In genomic region chr15:6341427-6341826, GRCm38 (mm10) we compare ENCODE assay signal across 19 mouse cellular contexts. TPM values are rescaled to one million over a fixed set of nuclear protein-coding genes. Genes with fewer than 3 reads are reported as not detected.
DNase-seq lines count a peak whose midpoint lies in the region; ATAC-seq and TF ChIP-seq lines count a peak whose summit lies in the region.
"Had no signal": no experiment of that assay in that cellular context is flagged by ENCODE, and none has a peak within 500 bp of the region (broad histone marks: within the 10 kb centered on the region; RNA-seq: fewer than 3 reads in every experiment).

No protein-coding gene starts in this region.

- no peaks in the 10 kb centered on the region for H3K27me3 ChIP-seq in heart, embryonic 11.5 days (ENCODE audit: control insufficient read depth, insufficient read depth, low read length)
- H3K27me3 ChIP-seq in kidney, adult 2 months (replicated peaks; ENCODE audit: control insufficient read depth, insufficient read depth, low read length) = no peaks in the 10 kb centered on the region
- H3K27me3 ChIP-seq: forebrain, embryonic 12.5 days; liver, embryonic 13.5 days; midbrain, embryonic 15.5 days; Patski; stomach, embryonic 15.5 days had no signal

- no peaks in the 10 kb centered on the region for H3K9me3 ChIP-seq in heart, embryonic 11.5 days (replicated peaks; ENCODE audit: control insufficient read depth, low read length)
- H3K9me3 ChIP-seq: forebrain, embryonic 12.5 days; hindbrain, embryonic 10.5 days; liver, embryonic 13.5 days; megakaryocyte, embryonic 14.5 days; midbrain, embryonic 15.5 days; stomach, embryonic 15.5 days had no signal

- no peak for ATAC-seq in heart, embryonic 11.5 days (replicated peaks; ENCODE audit: insufficient number of reproducible peaks, low FRiP score, low TSS enrichment)
- ATAC-seq: midbrain, embryonic 15.5 days; Patski had no signal

- DNase-seq in heart, adult 9 months (ENCODE audit: low spot score in 2 of 2) = peak; percentile 36 to 68
- peak; percentile 28 for DNase-seq in lung, postnatal 36 days
- DNase-seq in lung, postnatal 4 days = no peak
- no peak for DNase-seq in adrenal gland, postnatal 10 days
- DNase-seq in kidney, adult 2 months = no peak
- DNase-seq: cerebellum, postnatal 14 days; gastrocnemius, postnatal 36 days; kidney, adult 8-10 months; kidney, postnatal 25 days; left cerebral cortex, postnatal 4 days; liver, embryonic 13.5 days had no signal

- TF ChIP-seq CTCF in kidney, adult 2 months (conservative IDR thresholded peaks at IDR 0.05; ENCODE audit: insufficient read depth, insufficient read length, low read depth, low read length) = no peak

- no peak overlapping the region for H3K4me3 ChIP-seq in heart, embryonic 11.5 days (ENCODE audit: low read depth, low read length)
- H3K4me3 ChIP-seq in macrophage (ENCODE audit: inconsistent target) = no peak overlapping the region
- H3K4me3 ChIP-seq in kidney, adult 2 months (ENCODE audit: insufficient read depth, low read depth, low read length) = no peak overlapping the region
- H3K4me3 ChIP-seq: forebrain, embryonic 12.5 days; hindbrain, embryonic 10.5 days; liver, embryonic 13.5 days; megakaryocyte, embryonic 14.5 days; midbrain, embryonic 15.5 days; stomach, embryonic 15.5 days had no signal

- WGBS in heart, embryonic 11.5 days (ENCODE audit: insufficient replicate concordance) = 75% methylated on average over 6 of the region's 6 CpGs
- WGBS in macrophage (ENCODE audit: missing documents) = 23% methylated on average over 4 of the region's 6 CpGs
- 76% methylated on average over 6 of the region's 6 CpGs for WGBS in kidney, adult 2 months

- H3K36me3 ChIP-seq in heart, embryonic 11.5 days (ENCODE audit: control insufficient read depth, insufficient read depth, low read length) = no peaks in the 10 kb centered on the region
- no peaks in the 10 kb centered on the region for H3K36me3 ChIP-seq in macrophage (ENCODE audit: inconsistent target)
- no peaks in the 10 kb centered on the region for H3K36me3 ChIP-seq in kidney, adult 2 months (ENCODE audit: control insufficient read depth, insufficient read depth, low read length)
- H3K36me3 ChIP-seq: forebrain, embryonic 12.5 days; hindbrain, embryonic 10.5 days; liver, embryonic 13.5 days; midbrain, embryonic 15.5 days; stomach, embryonic 15.5 days had no signal

- no peak for TF ChIP-seq POLR2A in kidney, adult 2 months (IDR thresholded peaks at IDR 0.05; ENCODE audit: low read depth, low read length)

- H3K79me2 ChIP-seq in macrophage (ENCODE audit: inconsistent target) = no peaks in the 10 kb centered on the region

- H3K9ac ChIP-seq in heart, embryonic 11.5 days (ENCODE audit: low read depth, low read length) = no peak overlapping the region
- H3K9ac ChIP-seq: forebrain, embryonic 12.5 days; liver, embryonic 13.5 days; midbrain, embryonic 15.5 days; stomach, embryonic 15.5 days had no signal

- H3K27ac ChIP-seq in heart, embryonic 11.5 days (ENCODE audit: low read depth, low read length) = no peak overlapping the region
- peak overlapping the region; percentile 98 for H3K27ac ChIP-seq in macrophage
- H3K27ac ChIP-seq in kidney, adult 2 months (ENCODE audit: insufficient read depth, low read depth, low read length) = no peak overlapping the region
- H3K27ac ChIP-seq: forebrain, embryonic 12.5 days; hindbrain, embryonic 10.5 days; liver, embryonic 13.5 days; midbrain, embryonic 15.5 days; stomach, embryonic 15.5 days had no signal

- H3K4me1 ChIP-seq in heart, embryonic 11.5 days (ENCODE audit: control insufficient read depth, insufficient read depth, low read length) = no peaks in the 10 kb centered on the region
- H3K4me1 ChIP-seq in kidney, adult 2 months (ENCODE audit: control insufficient read depth, insufficient read depth, low read length) = peaks cover 4% of the 10 kb centered on the region; the same call in 1 of the 2 replicates
- H3K4me1 ChIP-seq: forebrain, embryonic 12.5 days; hindbrain, embryonic 10.5 days; liver, embryonic 13.5 days; midbrain, embryonic 15.5 days; stomach, embryonic 15.5 days had no signal

- H3K4me2 ChIP-seq in heart, embryonic 11.5 days = no peak overlapping the region
- H3K4me2 ChIP-seq: forebrain, embryonic 12.5 days; liver, embryonic 13.5 days; midbrain, embryonic 15.5 days; stomach, embryonic 15.5 days had no signal

RNA-seq across cellular contexts. Expression of gene Dab2, which starts 41.8 kb away (rescaled TPM):
- 46.0 and 52.2 TPM in 2 replicates for polyA plus RNA-seq in heart, embryonic 11.5 days (2014; fragmentation: Nextera tagmentation; extraction: Ambion mirVana)
- total RNA-seq in macrophage (2018; cell fraction: chromatin; rRNA removed) = 1,000 to 10,000 TPM in 14 of 26 experiments, 100 to 1,000 TPM in 12; 285 to 3,101 (median 1,062) TPM
- total RNA-seq in macrophage (2018; cell fraction: cytosol; rRNA removed) = 100 to 1,000 TPM; 111 to 442 (median 285) TPM
- 1,000 to 10,000 TPM in 10 of 26 experiments, 100 to 1,000 TPM in 16; 193 to 2,686 (median 693) TPM for total RNA-seq in macrophage (2018; cell fraction: nucleus; rRNA removed)
- polyA plus RNA-seq in macrophage (2018) = 220 to 1,182 TPM (median 506 TPM) in 3 replicates
- total RNA-seq in adrenal gland, postnatal 10 days (2021) = 100 to 1,000 TPM; 305 to 358 TPM
- polyA plus RNA-seq in kidney, adult 2 months (2012; rRNA removed) = 247 and 281 TPM in 2 replicates

Comparison
In these comparisons a context has a peak if more than half of its experiments do, and no peak if none do; other contexts are left out.
1. DNase-seq: peak in heart, adult 9 months (2 of 2) and lung, postnatal 36 days (single experiment); none in lung, postnatal 4 days (0 of 2), adrenal gland, postnatal 10 days (single experiment) and kidney, adult 2 months (single experiment).